In the genomic region with DNA sequence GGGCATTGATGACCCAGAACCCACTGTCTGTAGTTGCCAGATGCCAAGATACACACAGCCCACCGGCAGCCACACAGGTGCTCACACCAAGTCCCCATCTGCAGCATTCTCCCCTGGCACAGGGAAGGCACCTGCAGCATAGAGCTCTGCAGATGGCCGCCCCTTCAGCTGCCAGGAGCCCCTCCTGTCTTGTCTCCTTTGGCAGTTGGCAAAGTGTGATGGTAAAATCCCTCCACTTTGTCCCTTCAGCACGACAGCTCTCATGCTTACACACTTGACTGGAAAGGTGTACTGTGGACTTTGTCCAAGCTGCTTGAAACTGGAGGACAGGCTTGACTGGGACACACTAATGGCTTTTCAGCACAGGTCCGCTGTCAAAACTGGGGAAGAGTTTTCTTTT, we compare ENCODE assay signal across 20 mouse cellular contexts. TPM values are rescaled to one million over a fixed set of nuclear protein-coding genes. Genes with fewer than 3 reads are reported as not detected.
A peak's percentile ranks its signal among the peaks of the same experiment; 100 is the strongest.
DNase-seq lines count a peak whose midpoint lies in the region; ATAC-seq and TF ChIP-seq lines count a peak whose summit lies in the region.
"Had no signal": no experiment of that assay in that cellular context is flagged by ENCODE, and none has a peak within 500 bp of the region (broad histone marks: within the 10 kb centered on the region; RNA-seq: fewer than 3 reads in every experiment).

No protein-coding gene starts in this region.

- ATAC-seq in forebrain, embryonic 14.5 days, result no peak
- ATAC-seq: intestine, embryonic 15.5 days; midbrain, embryonic 16.5 days; Patski had no signal

- H3K4me1 ChIP-seq in heart, adult 2 months (ENCODE audit: control insufficient read depth, insufficient read depth, low read length), result peaks cover 2% of the 10 kb centered on the region; the same call in 1 of the 2 replicates
- H3K4me1 ChIP-seq in forebrain, embryonic 14.5 days (ENCODE audit: control insufficient read depth, insufficient read depth, low read length), result 0 out of 2 replicates have a peak, but pooled peaks cover 6% of the 10 kb centered on the region

- no peak for TF ChIP-seq EP300 in heart, adult 2 months (IDR thresholded peaks at IDR 0.05; ENCODE audit: insufficient read depth, low read depth, low read length)

- no peaks in the 10 kb centered on the region for H3K27me3 ChIP-seq in heart, adult 2 months (ENCODE audit: control insufficient read depth, insufficient read depth, low read length)
- H3K27me3 ChIP-seq in forebrain, embryonic 14.5 days (replicated peaks; ENCODE audit: control insufficient read depth, insufficient read depth, low read length), result no peaks in the 10 kb centered on the region
- H3K27me3 ChIP-seq: embryonic facial prominence, embryonic 13.5 days; forebrain, embryonic 12.5 days; heart, embryonic 12.5 days; intestine, embryonic 15.5 days; Patski had no signal

- WGBS in heart, adult 2 months, result 93% methylated on average over 4 of the region's 4 CpGs
- WGBS in forebrain, embryonic 14.5 days, result 90% methylated on average over 4 of the region's 4 CpGs

- no peaks in the 10 kb centered on the region for H3K36me3 ChIP-seq in heart, adult 2 months (ENCODE audit: control insufficient read depth, insufficient read depth, low read length)
- H3K36me3 ChIP-seq in forebrain, embryonic 14.5 days (ENCODE audit: control insufficient read depth, insufficient read depth, low read length), result peaks cover 36% of the 10 kb centered on the region

- peak; percentile 55 for DNase-seq in heart, adult 11 months
- DNase-seq in heart, adult 2 months, result no peak
- peak; percentile 43 for DNase-seq in left cerebral cortex, postnatal 4 days
- DNase-seq in left cerebral cortex, postnatal 25 days (ENCODE audit: low spot score in 2 of 2), result no peak
- DNase-seq in cerebellum, adult 9-11 months, result peak; percentile 59
- DNase-seq in lung, postnatal 10 days, result peak; percentile 45
- no peak for DNase-seq in left cerebral cortex, adult 11 months (ENCODE audit: low spot score)
- DNase-seq in forebrain, embryonic 14.5 days (ENCODE audit: low spot score), result no peak
- DNase-seq: gastrocnemius, postnatal 36 days; heart, postnatal 36 days; layer of hippocampus, adult 9-11 months; right cerebral cortex, postnatal 25 days; thymus, postnatal 36 days had no signal

- no peak for TF ChIP-seq CTCF in heart, adult 2 months (IDR thresholded peaks at IDR 0.05)

- no peak overlapping the region for H3K27ac ChIP-seq in heart, adult 2 months
- H3K27ac ChIP-seq in forebrain, embryonic 14.5 days (ENCODE audit: low read depth, low read length), result no peak overlapping the region
- H3K27ac ChIP-seq: embryonic facial prominence, embryonic 13.5 days; forebrain, embryonic 12.5 days; intestine, embryonic 15.5 days; liver, embryonic 14.5 days had no signal

- no peak overlapping the region for H3K4me2 ChIP-seq in forebrain, embryonic 14.5 days (ENCODE audit: low read length)
- H3K4me2 ChIP-seq: embryonic facial prominence, embryonic 13.5 days; forebrain, embryonic 12.5 days; heart, embryonic 12.5 days; intestine, embryonic 15.5 days had no signal

- no peak overlapping the region for H3K4me3 ChIP-seq in heart, adult 2 months
- H3K4me3 ChIP-seq in forebrain, embryonic 14.5 days (ENCODE audit: low read depth, low read length), result no peak overlapping the region
- H3K4me3 ChIP-seq: embryonic facial prominence, embryonic 13.5 days; forebrain, embryonic 12.5 days; heart, embryonic 12.5 days; intestine, embryonic 15.5 days had no signal

- no peaks in the 10 kb centered on the region for H3K79me2 ChIP-seq in heart, adult 2 months (replicated peaks; ENCODE audit: control insufficient read depth, insufficient read depth, low read length)

- intact Hi-C loops in heart, adult 2 months (cut with DNase I), result no loop called here
- intact Hi-C loops in left cerebral cortex, postnatal 4 days (cut with DNase I), result no loop called here
- intact Hi-C loops in left cerebral cortex, postnatal 25 days (cut with DNase I), result loop anchor here (5.0 kb wide), 1 partner anchor 388 kb away; no protein-coding TSS in a partner anchor

- H3K9ac ChIP-seq in heart, adult 2 months (ENCODE audit: low read depth, low read length), result no peak overlapping the region
- H3K9ac ChIP-seq in forebrain, embryonic 14.5 days (ENCODE audit: low read length), result no peak overlapping the region
- H3K9ac ChIP-seq: embryonic facial prominence, embryonic 13.5 days; forebrain, embryonic 12.5 days; heart, embryonic 12.5 days; intestine, embryonic 15.5 days; liver, embryonic 14.5 days had no signal

- no peaks in the 10 kb centered on the region for H3K9me3 ChIP-seq in forebrain, embryonic 14.5 days (replicated peaks; ENCODE audit: control insufficient read depth, low read length)
- H3K9me3 ChIP-seq: embryonic facial prominence, embryonic 13.5 days; forebrain, embryonic 12.5 days; heart, embryonic 12.5 days; intestine, embryonic 15.5 days had no signal

- no peak for TF ChIP-seq POLR2A in heart, adult 2 months (IDR thresholded peaks at IDR 0.05; ENCODE audit: insufficient read depth, low read depth, low read length)

RNA-seq across cellular contexts. Expression of a gene that starts 4.1 kb away (rescaled TPM):
- total RNA-seq in heart, adult 2 months (2021), result 10 to 100 TPM; 12.6 to 13.5 TPM
- 28.4 and 30.5 TPM in 2 replicates for polyA plus RNA-seq in heart, adult 2 months (2012; rRNA removed)
- total RNA-seq in left cerebral cortex, postnatal 4 days (2021), result 10 to 100 TPM; 18.7 to 22.2 TPM
- total RNA-seq in left cerebral cortex, postnatal 25 days (2021), result 10 to 100 TPM; 13.0 to 15.6 TPM
- polyA plus RNA-seq in forebrain, embryonic 14.5 days (2014; fragmentation: Nextera tagmentation; extraction: Ambion mirVana), result 52.3 and 55.6 TPM in 2 replicates

RNA-seq across cellular contexts. Expression of a gene that starts 34.2 kb away (rescaled TPM):
- total RNA-seq in heart, adult 2 months (2021), result 10 to 100 TPM; 42.4 to 50.6 TPM
- 15.2 and 26.8 TPM in 2 replicates for polyA plus RNA-seq in heart, adult 2 months (2012; rRNA removed)
- total RNA-seq in left cerebral cortex, postnatal 4 days (2021), result 10 to 100 TPM; 33.4 to 35.3 TPM
- total RNA-seq in left cerebral cortex, postnatal 25 days (2021), result 10 to 100 TPM; 33.0 to 35.2 TPM
- 48.2 and 49.7 TPM in 2 replicates for polyA plus RNA-seq in forebrain, embryonic 14.5 days (2014; fragmentation: Nextera tagmentation; extraction: Ambion mirVana)

RNA-seq across cellular contexts. Expression of a gene that starts 35.1 kb away (rescaled TPM):
- total RNA-seq in heart, adult 2 months (2021), result 10 to 100 TPM; 32.5 to 39.0 TPM
- polyA plus RNA-seq in heart, adult 2 months (2012; rRNA removed), result 19.3 and 30.8 TPM in 2 replicates
- total RNA-seq in left cerebral cortex, postnatal 4 days (2021), result 10 to 100 TPM; 54.6 to 58.0 TPM
- 10 to 100 TPM; 42.2 to 47.1 TPM for total RNA-seq in left cerebral cortex, postnatal 25 days (2021)
- polyA plus RNA-seq in forebrain, embryonic 14.5 days (2014; fragmentation: Nextera tagmentation; extraction: Ambion mirVana), result 126 and 131 TPM in 2 replicates

RNA-seq across cellular contexts. Expression of a gene that starts 53.1 kb away (rescaled TPM):
- total RNA-seq in heart, adult 2 months (2021), result 10 to 100 TPM; 39.2 to 43.8 TPM
- polyA plus RNA-seq in heart, adult 2 months (2012; rRNA removed), result 27.9 and 81.6 TPM in 2 replicates
- 10 to 100 TPM; 18.7 to 24.8 TPM for total RNA-seq in left cerebral cortex, postnatal 4 days (2021)
- total RNA-seq in left cerebral cortex, postnatal 25 days (2021), result 10 to 100 TPM; 18.0 to 23.8 TPM
- polyA plus RNA-seq in forebrain, embryonic 14.5 days (2014; fragmentation: Nextera tagmentation; extraction: Ambion mirVana), result 19.9 and 21.9 TPM in 2 replicates

Comparison
In these comparisons a context has a peak if more than half of its experiments do, and no peak if none do; other contexts are left out.
1. DNase-seq: peak in heart, adult 11 months (single experiment), left cerebral cortex, postnatal 4 days (single experiment), cerebellum, adult 9-11 months (single experiment) and lung, postnatal 10 days (single experiment); none in heart, adult 2 months (0 of 2), left cerebral cortex, postnatal 25 days (0 of 2), left cerebral cortex, adult 11 months (single experiment) and forebrain, embryonic 14.5 days (single experiment).